Mouse (Mus musculus) frontal cortex, postnatal 25 days (tissue): ENCODE results near the gene Ogfod1.
A peak's percentile ranks its signal among the peaks of the same experiment; 100 is the strongest.

Experiments
- DNase-seq, 2 experiments: peaks; one replicate each; pipeline ENCODE4 v3.0.0; 2022; ENCODE audit warnings: low spot score in 2 of 2

Ogfod1 gene

GRCm38 (mm10) chr8:94036944-94037524 is at the start of gene Ogfod1, which contains the start of gene Nudt21:
TSS of gene Ogfod1 (plus strand) at chr8:94037198.
TSS of gene Nudt21 (minus strand) at chr8:94037031.
- peak; percentile 88 to 93 for DNase-seq

- DNase-seq = no peak
These were observed 47.3 kb upstream of the Ogfod1 start for GRCm38 (mm10) chr8:93989739-93990138.

GRCm38 (mm10) chr8:93998961-93999360 is 38.0 kb upstream of the Ogfod1 start:
- DNase-seq = no peak

GRCm38 (mm10) chr8:94004139-94004538 is 32.9 kb upstream of the Ogfod1 start:
- DNase-seq = no peak

GRCm38 (mm10) chr8:94009243-94009845 is 27.7 kb upstream of the Ogfod1 start:
- DNase-seq = no peak

- no peak for DNase-seq
These were observed 26.8 kb upstream of the Ogfod1 start for GRCm38 (mm10) chr8:94010101-94010705.

GRCm38 (mm10) chr8:94011076-94012012 is 25.7 kb upstream of the Ogfod1 start:
- no peak for DNase-seq

GRCm38 (mm10) chr8:94012013-94012951 is 24.7 kb upstream of the Ogfod1 start, which contains the start of gene Amfr:
TSS of gene Amfr (minus strand) at chr8:94012842.
- DNase-seq = peak; percentile 24 to 31

- DNase-seq = no peak
These were observed 23.9 kb upstream of the Ogfod1 start for GRCm38 (mm10) chr8:94013026-94013612.

- DNase-seq = no peak
These were observed 13.1 kb upstream of the Ogfod1 start for GRCm38 (mm10) chr8:94023916-94024315.

- DNase-seq = no peak
These were observed 7.3 kb upstream of the Ogfod1 start for GRCm38 (mm10) chr8:94029701-94030100.

GRCm38 (mm10) chr8:94033601-94034000 is 3.4 kb upstream of the Ogfod1 start:
- DNase-seq = no peak

- DNase-seq = no peak
These were observed 1.8 kb upstream of the Ogfod1 start for GRCm38 (mm10) chr8:94035200-94035599.

- DNase-seq = peak; percentile 34 to 53
These were observed 457 bp upstream of the Ogfod1 start for GRCm38 (mm10) chr8:94036541-94036940.

- no peak for DNase-seq
These were observed 808 bp downstream of the Ogfod1 start for GRCm38 (mm10) chr8:94037806-94038205.

GRCm38 (mm10) chr8:94047845-94048244 is 10.8 kb downstream of the Ogfod1 start:
- DNase-seq = no peak

- no peak for DNase-seq
These were observed 15.7 kb downstream of the Ogfod1 start for GRCm38 (mm10) chr8:94052696-94053095.

- DNase-seq = peak; percentile 44 to 54
These were observed 20.3 kb downstream of the Ogfod1 start for GRCm38 (mm10) chr8:94057157-94057854.

GRCm38 (mm10) chr8:94066121-94066863 is 29.3 kb downstream of the Ogfod1 start:
- DNase-seq = no peak
